Mouse (Mus musculus) MEL (cell line): ENCODE data around the gene Lgi1.

ENCODE experiments used
- CHD1 ChIP-seq: IDR thresholded peaks from 2 replicates; pipeline ENCODE4 v1.6.1; 2012; ENCODE audit warnings: low read depth, mild to moderate bottlenecking, inconsistent platforms, low read length, improper control_type of control experiment
- CTCF ChIP-seq, 3 experiments: IDR thresholded peaks in 2 of 3; conservative IDR thresholded peaks in 1 of 3; 2 replicates each; pipeline ENCODE4 v1.5.1; 2011 to 2012; ENCODE audit warnings: low read length in 3 of 3, low read depth in 2 of 3, mild to moderate bottlenecking in 2 of 3, improper control_type of control experiment in 1 of 3, inconsistent platforms in 1 of 3, mixed read lengths in 1 of 3, moderate library complexity in 1 of 3; ENCODE audit not compliant: control insufficient read depth in 1 of 3, insufficient read depth in 1 of 3, poor library complexity in 1 of 3, severe bottlenecking in 1 of 3
- EP300 ChIP-seq, 2 experiments: IDR thresholded peaks; 2 replicates each; pipeline ENCODE4 v1.6.1; 2011; ENCODE audit warnings: improper control_type of control experiment in 2 of 2, low read length in 2 of 2, low read depth in 1 of 2, mild to moderate bottlenecking in 1 of 2
- ETS1 ChIP-seq: IDR thresholded peaks from 2 replicates; pipeline ENCODE4 v1.6.1; 2012; ENCODE audit warnings: low read depth, mild to moderate bottlenecking, inconsistent platforms, low read length, improper control_type of control experiment, moderate library complexity
- GATA1 ChIP-seq: IDR thresholded peaks from 2 replicates; pipeline ENCODE4 v1.6.1; 2011; ENCODE audit warnings: low read depth, low read length, improper control_type of control experiment
- MAFK ChIP-seq: IDR thresholded peaks from 2 replicates; pipeline ENCODE4 v1.6.1; 2011; ENCODE audit warnings: low read depth, mild to moderate bottlenecking, low read length, improper control_type of control experiment, borderline replicate concordance
- MXI1 ChIP-seq: IDR thresholded peaks from 2 replicates; pipeline ENCODE4 v1.6.1; 2011; ENCODE audit warnings: mild to moderate bottlenecking, low read depth, low read length, improper control_type of control experiment
- NRF1 ChIP-seq: IDR thresholded peaks from 2 replicates; pipeline ENCODE4 v1.6.1; 2014; ENCODE audit warnings: low read depth, mild to moderate bottlenecking, inconsistent platforms, low read length, improper control_type of control experiment, moderate library complexity; ENCODE audit not compliant: poor library complexity, insufficient read depth, severe bottlenecking
- POLR2A ChIP-seq, 2 experiments: IDR thresholded peaks; 2 replicates each; pipeline ENCODE4 v1.6.1; 2011 to 2012; ENCODE audit warnings: low read length in 2 of 2, mild to moderate bottlenecking in 2 of 2, control low read depth in 1 of 2, improper control_type of control experiment in 1 of 2, low read depth in 1 of 2, moderate library complexity in 1 of 2; ENCODE audit not compliant: control insufficient read depth in 1 of 2, insufficient read depth in 1 of 2, poor library complexity in 1 of 2
- POLR2AphosphoS2 ChIP-seq: IDR thresholded peaks from 2 replicates; pipeline ENCODE4 v1.6.1; 2011; ENCODE audit warnings: low read length, improper control_type of control experiment
- POLR2AphosphoS5 ChIP-seq: IDR thresholded peaks from 2 replicates; pipeline ENCODE4 v1.6.1; 2012; ENCODE audit warnings: low read depth, borderline replicate concordance, mild to moderate bottlenecking, inconsistent platforms, low read length, moderate library complexity, mixed read lengths
- SMC3 ChIP-seq: IDR thresholded peaks from 2 replicates; pipeline ENCODE4 v1.6.1; 2011; ENCODE audit warnings: low read depth, low read length, improper control_type of control experiment

DNA sequence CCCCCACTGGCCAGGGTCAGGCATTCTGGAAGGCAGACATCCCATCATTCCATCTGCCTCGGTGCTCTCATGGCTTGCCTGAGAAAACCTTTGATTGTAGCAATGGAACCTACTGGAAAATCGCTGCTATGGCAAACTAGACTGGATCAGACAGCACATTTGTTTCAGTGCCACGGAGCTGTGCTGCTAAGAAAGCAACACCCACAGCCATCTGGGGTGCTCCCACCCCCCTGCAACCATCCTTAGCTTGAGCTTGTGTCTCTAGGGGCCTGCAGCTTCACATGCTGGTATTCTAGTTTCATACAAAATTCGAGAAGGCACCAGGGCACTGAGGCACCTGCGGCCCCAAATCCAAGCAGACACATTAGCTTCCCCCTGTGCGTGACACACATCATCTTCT lies 27.1 kb downstream of the Lgi1 start:
- TF ChIP-seq NRF1 (no peak), EP300 (IDR thresholded peaks at IDR 0.05; ENCODE audit: low read depth in 1 of 2, low read length in 2 of 2) (no peak), MAFK (no peak), POLR2AphosphoS5 (no peak), CTCF (IDR thresholded peaks at IDR 0.05 in 2 of 3, conservative IDR thresholded peaks at IDR 0.05 in 1 of 3; ENCODE audit: control insufficient read depth in 1 of 3, insufficient read depth in 1 of 3, low read depth in 2 of 3, low read length in 3 of 3, poor library complexity in 1 of 3, severe bottlenecking in 1 of 3) (no peak), POLR2AphosphoS2 (no peak), POLR2A (IDR thresholded peaks at IDR 0.05; ENCODE audit: control insufficient read depth in 1 of 2, insufficient read depth in 1 of 2, low read depth in 1 of 2, low read length in 2 of 2, poor library complexity in 1 of 2) (no peak), ETS1 (no peak), MXI1 (no peak), GATA1 (no peak), SMC3 (no peak), CHD1 (no peak)
